Mouse (Mus musculus): Measurements from ENCODE around the gene Pum1.

GRCm38 (mm10) chr4:130671079-130671845 lies 8.1 kb downstream of the Pum1 start:
- no peak for TF ChIP-seq CTCF (IDR thresholded peaks at IDR 0.05; ENCODE audit: control insufficient read depth, insufficient read depth, low read length)
- no peak for TF ChIP-seq POLR2A (IDR thresholded peaks at IDR 0.05; ENCODE audit: borderline replicate concordance, control insufficient read depth, low read depth, low read length)
